Mouse (Mus musculus) kidney, adult 2 months (tissue): Measurements from ENCODE around the gene Dnaaf3.

ENCODE experiments used
- CTCF ChIP-seq: fragments of 200-500 bp; conservative IDR thresholded peaks from 2 replicates; pipeline ENCODE4 v1.5.1; 2011; ENCODE audit warnings: low read depth, mild to moderate bottlenecking, control low read depth, low read length, moderate library complexity, mixed read lengths; ENCODE audit not compliant: insufficient read depth, insufficient read length
- POLR2A ChIP-seq: fragments of 200-500 bp; IDR thresholded peaks from one replicate; pipeline ENCODE4 v1.6.1; 2011; ENCODE audit warnings: low read depth, low read length, control low read depth

DNA sequence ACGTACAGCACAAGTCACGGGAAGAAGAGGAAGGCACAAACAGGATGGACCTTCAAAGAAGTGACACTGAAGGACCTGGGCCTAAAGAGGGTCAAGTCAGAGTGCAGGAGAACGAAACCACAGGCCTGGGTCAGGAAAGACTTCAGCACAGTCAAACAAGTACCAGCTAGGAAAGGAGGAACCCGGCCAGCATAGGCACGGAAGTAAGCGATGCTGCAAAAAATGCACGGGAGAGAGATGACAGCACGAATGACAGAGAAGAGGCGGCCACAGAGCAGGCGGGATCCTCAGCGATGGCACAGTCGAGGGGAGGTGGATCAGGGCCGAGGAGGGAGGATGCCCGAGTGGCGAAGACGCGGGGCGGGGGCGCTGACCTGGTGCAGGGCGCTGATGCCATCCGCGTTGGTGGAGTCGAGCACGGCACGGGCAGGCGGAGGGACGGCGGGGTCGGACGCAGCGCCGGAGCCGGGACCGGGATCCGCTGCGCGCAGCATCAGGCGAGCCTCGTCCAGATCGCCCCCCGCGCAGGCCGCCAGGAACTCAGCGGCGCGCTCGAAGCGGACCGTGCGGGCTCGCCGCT lies 31.3 kb downstream of the Dnaaf3 start:
- TF ChIP-seq CTCF: no peak
- TF ChIP-seq POLR2A: no peak
